Mouse (Mus musculus) neural tube, embryonic 12.5 days (tissue): ENCODE measurements around the gene Gm17783. TPM values are rescaled to one million over a fixed set of nuclear protein-coding genes. Genes with fewer than 3 reads are reported as not detected.
"Not testable (repeated sequence)": the region's sequence is repeated elsewhere in the genome, so short reads cannot be mapped to it uniquely, and the experiment has no call there.

Source experiments
- ATAC-seq: fragments of 200-750 bp; cut with Nextera tagmentation; 2 replicates; pipeline ENCODE4 v1.8.0; 2017; ENCODE audit warnings: low read depth, mild to moderate bottlenecking, moderate TSS enrichment, moderate library complexity; ENCODE audit not compliant: low FRiP score
- H3K27ac ChIP-seq: fragments of 300-500 bp; sonication (generic); 2 replicates; pipeline ENCODE4 v1.5.1; 2016
- H3K27me3 ChIP-seq: fragments of 300-500 bp; sonication (generic); replicated peaks from 2 replicates; pipeline ENCODE4 v1.6.1; 2016; ENCODE audit warnings: mild to moderate bottlenecking
- H3K36me3 ChIP-seq: fragments of 300-500 bp; sonication (generic); 2 replicates; pipeline ENCODE4 v1.6.1; 2016; ENCODE audit warnings: mild to moderate bottlenecking
- H3K4me1 ChIP-seq: fragments of 300-500 bp; sonication (generic); 2 replicates; pipeline ENCODE4 v1.6.1; 2016
- H3K4me2 ChIP-seq: fragments of 300-500 bp; sonication (generic); replicated peaks from 2 replicates; pipeline ENCODE4 v1.6.1; 2016; ENCODE audit warnings: mild to moderate bottlenecking
- H3K4me3 ChIP-seq: fragments of 300-500 bp; sonication (generic); 2 replicates; pipeline ENCODE4 v1.5.1; 2016
- H3K9ac ChIP-seq: fragments of 300-500 bp; sonication (generic); 2 replicates; pipeline ENCODE4 v1.6.1; 2016; ENCODE audit warnings: mild to moderate bottlenecking
- H3K9me3 ChIP-seq: fragments of 300-500 bp; sonication (generic); 2 replicates; pipeline ENCODE4 v1.6.1; 2016; ENCODE audit warnings: mild to moderate bottlenecking
- WGBS: fragments of 180-500 bp; shearing (Covaris S2); methylation state at CpG from one replicate; pipeline ENCODE4 v1.1.7; 2016; 5-methylcytosine and 5-hydroxymethylcytosine counted together
- polyA plus RNA-seq: library from polyadenylated mRNA; unstranded; fragments of >200 nt; fragmentation: Nextera tagmentation; extraction: Ambion mirVana; gene quantifications from 2 replicates; pipeline ENCODE4 v1.2.1, GENCODE M21; 2016

The Gm17783 gene
- not detected in 2 replicates for polyA plus RNA-seq

GRCm38 (mm10) chr16:45531950-45532349, at the start of gene Gm17783:
Gm17783 (minus strand) TSS chr16:45532050.
- 86% methylated on average over 4 of the region's 4 CpGs for WGBS
- Histone ChIP-seq H3K9ac (no peak within 1 kb of the TSS), H3K4me2 (no peak within 1 kb of the TSS), H3K27ac (no peak within 1 kb of the TSS), H3K4me1 (no peaks in the 10 kb centered on the region), H3K36me3 (no peaks in the 10 kb centered on the region), H3K4me3 (no peak within 1 kb of the TSS), H3K27me3 (no peaks in the 10 kb centered on the region), H3K9me3 (no peaks in the 10 kb centered on the region)
- no peak for ATAC-seq

GRCm38 (mm10) chr16:45579883-45580282, 48.0 kb upstream of the Gm17783 start:
- no peaks in the 10 kb centered on the region for H3K36me3 ChIP-seq
- WGBS = 70% methylated on average over 12 of the region's 12 CpGs
- H3K27me3 ChIP-seq = no peaks in the 10 kb centered on the region
- no peak for ATAC-seq
- no peak overlapping the region for H3K4me3 ChIP-seq
- no peaks in the 10 kb centered on the region for H3K9me3 ChIP-seq
- no peak overlapping the region for H3K4me2 ChIP-seq
- H3K9ac ChIP-seq = no peak overlapping the region
- no peaks in the 10 kb centered on the region for H3K4me1 ChIP-seq
- H3K27ac ChIP-seq = no peak overlapping the region

- ATAC-seq = no peak
- H3K36me3 ChIP-seq = no peaks in the 10 kb centered on the region
- H3K4me1 ChIP-seq = no peaks in the 10 kb centered on the region
- H3K27me3 ChIP-seq = no peaks in the 10 kb centered on the region
- WGBS = 89% methylated on average over 3 of the region's 3 CpGs
- no peak overlapping the region for H3K9ac ChIP-seq
- H3K27ac ChIP-seq = no peak overlapping the region
- no peak overlapping the region for H3K4me2 ChIP-seq
- no peak overlapping the region for H3K4me3 ChIP-seq
- no peaks in the 10 kb centered on the region for H3K9me3 ChIP-seq
Measured at GRCm38 (mm10) chr16:45572307-45572706, 40.5 kb upstream of the Gm17783 start.

GRCm38 (mm10) chr16:45561747-45562146, 29.9 kb upstream of the Gm17783 start:
- no peaks in the 10 kb centered on the region for H3K9me3 ChIP-seq
- no peaks in the 10 kb centered on the region for H3K27me3 ChIP-seq
- no peak overlapping the region for H3K27ac ChIP-seq
- H3K4me3 ChIP-seq = no peak overlapping the region
- H3K9ac ChIP-seq = no peak overlapping the region
- 76% methylated on average over 3 of the region's 3 CpGs for WGBS
- ATAC-seq = no peak
- no peaks in the 10 kb centered on the region for H3K36me3 ChIP-seq
- no peak overlapping the region for H3K4me2 ChIP-seq
- H3K4me1 ChIP-seq = no peaks in the 10 kb centered on the region

GRCm38 (mm10) chr16:45551579-45551978, 19.7 kb upstream of the Gm17783 start:
- Histone ChIP-seq H3K9me3 (no peaks in the 10 kb centered on the region), H3K36me3 (no peaks in the 10 kb centered on the region), H3K27ac (no peak overlapping the region), H3K27me3 (no peaks in the 10 kb centered on the region), H3K4me3 (no peak overlapping the region), H3K4me1 (no peaks in the 10 kb centered on the region), H3K4me2 (no peak overlapping the region), H3K9ac (no peak overlapping the region)
- no peak for ATAC-seq
- WGBS = 84% methylated on average over 2 of the region's 2 CpGs

GRCm38 (mm10) chr16:45547982-45548381, 16.1 kb upstream of the Gm17783 start:
- H3K9ac ChIP-seq = no peak overlapping the region
- no peak overlapping the region for H3K4me2 ChIP-seq
- no peak for ATAC-seq
- no peak overlapping the region for H3K4me3 ChIP-seq
- H3K27ac ChIP-seq = no peak overlapping the region
- H3K9me3 ChIP-seq = no peaks in the 10 kb centered on the region
- no peaks in the 10 kb centered on the region for H3K36me3 ChIP-seq
- H3K27me3 ChIP-seq = no peaks in the 10 kb centered on the region
- no peaks in the 10 kb centered on the region for H3K4me1 ChIP-seq

GRCm38 (mm10) chr16:45544341-45544740, 12.5 kb upstream of the Gm17783 start:
- Histone ChIP-seq H3K27ac (no peak overlapping the region), H3K4me3 (no peak overlapping the region), H3K4me2 (no peak overlapping the region), H3K4me1 (no peaks in the 10 kb centered on the region), H3K9me3 (no peaks in the 10 kb centered on the region), H3K9ac (no peak overlapping the region), H3K27me3 (no peaks in the 10 kb centered on the region), H3K36me3 (no peaks in the 10 kb centered on the region)
- whole genome bisulfite sequencing = 85% methylated on average over 3 of the region's 3 CpGs
- no peak for ATAC-seq

GRCm38 (mm10) chr16:45542108-45542507, 10.3 kb upstream of the Gm17783 start:
- Histone ChIP-seq H3K9ac (no peak overlapping the region), H3K27me3 (no peaks in the 10 kb centered on the region), H3K4me1 (no peaks in the 10 kb centered on the region), H3K9me3 (no peaks in the 10 kb centered on the region), H3K4me2 (no peak overlapping the region), H3K36me3 (no peaks in the 10 kb centered on the region), H3K27ac (no peak overlapping the region), H3K4me3 (no peak overlapping the region)
- ATAC-seq = no peak

GRCm38 (mm10) chr16:45538342-45538741, 6.5 kb upstream of the Gm17783 start:
- H3K9ac ChIP-seq, H3K4me3 ChIP-seq, H3K4me2 ChIP-seq, H3K4me1 ChIP-seq, H3K27ac ChIP-seq, H3K9me3 ChIP-seq, H3K36me3 ChIP-seq, H3K27me3 ChIP-seq, ATAC-seq: not testable (repeated sequence)
- WGBS = 78% methylated on average over 1 of the region's 1 CpGs

- no peaks in the 10 kb centered on the region for H3K4me1 ChIP-seq
- no peak within 1 kb of the TSS for H3K4me2 ChIP-seq
- H3K9me3 ChIP-seq = no peaks in the 10 kb centered on the region
- no peak for ATAC-seq
- H3K4me3 ChIP-seq = no peak within 1 kb of the TSS
- no peaks in the 10 kb centered on the region for H3K27me3 ChIP-seq
- no peak within 1 kb of the TSS for H3K9ac ChIP-seq
- no peaks in the 10 kb centered on the region for H3K36me3 ChIP-seq
- no peak within 1 kb of the TSS for H3K27ac ChIP-seq
- 93% methylated on average over 5 of the region's 5 CpGs for WGBS
Measured at GRCm38 (mm10) chr16:45535009-45535408, 3.2 kb upstream of the Gm17783 start, which contains the start of gene Slc9c1. Slc9c1 (plus strand) TSS chr16:45535309.

- WGBS = 79% methylated on average over 5 of the region's 5 CpGs
- no peak overlapping the region for H3K9ac ChIP-seq
- no peak for ATAC-seq
- no peak overlapping the region for H3K27ac ChIP-seq
- no peak overlapping the region for H3K4me3 ChIP-seq
- no peaks in the 10 kb centered on the region for H3K9me3 ChIP-seq
- H3K27me3 ChIP-seq = no peaks in the 10 kb centered on the region
- H3K36me3 ChIP-seq = no peaks in the 10 kb centered on the region
- no peaks in the 10 kb centered on the region for H3K4me1 ChIP-seq
- no peak overlapping the region for H3K4me2 ChIP-seq
Measured at GRCm38 (mm10) chr16:45525551-45525950, 6.3 kb downstream of the Gm17783 start.

GRCm38 (mm10) chr16:45495326-45495725, 36.5 kb downstream of the Gm17783 start:
- H3K4me2 ChIP-seq = no peak overlapping the region
- no peaks in the 10 kb centered on the region for H3K36me3 ChIP-seq
- no peaks in the 10 kb centered on the region for H3K27me3 ChIP-seq
- H3K9me3 ChIP-seq = no peaks in the 10 kb centered on the region
- no peak overlapping the region for H3K4me3 ChIP-seq
- no peaks in the 10 kb centered on the region for H3K4me1 ChIP-seq
- no peak for ATAC-seq
- no peak overlapping the region for H3K9ac ChIP-seq
- H3K27ac ChIP-seq = no peak overlapping the region
- 86% methylated on average over 1 of the region's 1 CpGs for WGBS

GRCm38 (mm10) chr16:45492927-45493326, 38.9 kb downstream of the Gm17783 start, which contains the start of gene Gm609:
Gm609 (minus strand) TSS chr16:45492969.
- Histone ChIP-seq H3K27me3 (no peaks in the 10 kb centered on the region), H3K36me3 (no peaks in the 10 kb centered on the region), H3K27ac (no peak within 1 kb of the TSS), H3K9ac (no peak within 1 kb of the TSS), H3K4me2 (no peak within 1 kb of the TSS), H3K9me3 (no peaks in the 10 kb centered on the region), H3K4me1 (no peaks in the 10 kb centered on the region), H3K4me3 (no peak within 1 kb of the TSS)
- WGBS = 83% methylated on average over 5 of the region's 5 CpGs
- ATAC-seq = no peak
